Mouse (Mus musculus): Measurements from ENCODE around the gene Bco1.

The Bco1 gene

GRCm38 (mm10) chr8:117094053-117094452, 1.6 kb upstream of the Bco1 start:
- 35% methylated on average over 5 of the region's 5 CpGs for WGBS

GRCm38 (mm10) chr8:117097051-117097563, 1.5 kb downstream of the Bco1 start:
- 52% methylated on average over 10 of the region's 10 CpGs for WGBS

DNA sequence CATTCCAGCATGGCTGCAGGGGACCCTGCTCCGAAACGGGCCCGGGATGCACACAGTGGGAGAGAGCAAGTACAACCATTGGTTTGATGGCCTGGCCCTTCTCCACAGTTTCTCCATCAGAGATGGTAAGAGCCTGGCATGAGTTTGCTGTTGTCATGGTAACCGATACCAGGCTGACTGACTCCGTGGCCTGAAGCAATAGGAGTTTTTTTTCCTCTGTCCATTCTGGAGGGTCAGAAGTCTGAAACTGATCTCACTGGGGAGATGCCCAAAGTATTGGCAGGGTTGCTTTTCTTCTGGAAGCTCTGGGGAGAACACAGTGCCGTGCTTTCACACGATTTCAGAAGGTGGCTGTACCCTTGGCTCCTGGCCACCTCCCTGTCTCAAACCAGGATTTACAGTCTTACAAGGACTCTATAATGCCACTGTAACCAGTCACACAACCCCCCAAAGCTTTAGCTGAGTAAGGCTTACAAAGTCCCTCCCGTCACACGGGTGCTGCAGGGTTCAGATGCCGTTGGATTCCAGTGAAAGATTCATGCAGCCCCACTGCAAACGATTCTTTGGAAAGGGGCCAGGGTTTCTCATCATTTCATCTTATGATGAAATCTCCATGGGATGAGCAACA, 2.0 kb downstream of the Bco1 start:
- 32% methylated on average over 11 of the region's 11 CpGs for whole genome bisulfite sequencing

DNA sequence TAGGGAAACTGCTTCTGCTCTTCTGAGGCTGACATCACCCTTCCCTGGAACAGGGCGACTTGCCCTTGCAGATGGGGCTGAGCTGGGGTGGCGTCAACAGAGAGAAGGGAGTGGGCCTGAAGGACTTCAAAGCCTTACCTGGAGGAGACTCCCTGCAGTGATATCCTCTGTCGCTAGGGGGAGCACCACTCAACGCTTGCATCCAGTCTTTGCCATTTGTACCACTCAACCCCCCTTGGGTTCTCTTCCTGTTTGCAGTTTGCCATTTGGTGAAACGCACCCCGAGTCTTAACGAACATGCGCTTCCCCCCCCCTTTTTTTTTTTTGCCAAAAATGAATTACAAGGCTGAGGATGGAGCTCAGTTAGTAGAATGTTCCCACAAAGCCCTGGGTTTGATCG, 11.9 kb downstream of the Bco1 start:
- WGBS, result 17% methylated on average over 9 of the region's 9 CpGs

DNA sequence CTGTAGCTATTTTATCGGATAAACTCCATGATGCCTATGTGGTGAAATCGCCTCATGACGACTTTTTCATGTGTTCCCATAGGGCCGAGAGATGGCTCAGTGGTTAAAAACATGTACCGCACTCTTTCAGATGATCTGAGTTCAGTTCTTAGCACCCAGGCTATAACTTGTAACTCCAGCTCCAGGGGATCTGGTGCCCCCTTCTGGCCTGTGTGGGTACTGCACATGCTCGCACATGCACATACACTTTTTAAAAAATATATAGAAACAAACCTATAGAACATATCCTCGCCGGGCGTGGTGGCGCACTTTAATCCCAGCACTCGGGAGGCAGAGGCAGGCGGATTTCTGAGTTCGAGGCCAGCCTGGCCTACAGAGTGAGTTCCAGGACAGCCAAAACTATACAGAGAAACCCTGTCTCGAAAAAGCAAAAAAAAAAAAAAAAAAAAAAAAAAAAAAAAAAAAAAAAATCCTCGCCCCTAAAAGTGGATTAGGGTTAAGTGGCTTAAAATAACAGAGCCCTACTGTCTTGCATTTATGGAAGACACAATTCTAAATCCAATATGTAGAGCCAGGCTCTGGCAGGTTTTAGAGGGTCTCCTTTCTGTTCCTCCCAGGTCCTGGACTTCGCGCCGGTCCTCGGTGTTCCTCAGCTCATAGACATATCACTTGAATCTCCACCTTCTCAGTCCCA, 13.5 kb downstream of the Bco1 start:
- 91% methylated on average over 19 of the region's 19 CpGs for WGBS

- 54% methylated on average over 16 of the region's 16 CpGs for WGBS
These were observed 14.2 kb downstream of the Bco1 start for GRCm38 (mm10) chr8:117109801-117110390.

- 71% methylated on average over 3 of the region's 3 CpGs for WGBS
These were observed 16.0 kb downstream of the Bco1 start for GRCm38 (mm10) chr8:117111641-117112040.

GRCm38 (mm10) chr8:117112261-117112660, 16.6 kb downstream of the Bco1 start:
- WGBS, result 74% methylated on average over 8 of the region's 8 CpGs

DNA sequence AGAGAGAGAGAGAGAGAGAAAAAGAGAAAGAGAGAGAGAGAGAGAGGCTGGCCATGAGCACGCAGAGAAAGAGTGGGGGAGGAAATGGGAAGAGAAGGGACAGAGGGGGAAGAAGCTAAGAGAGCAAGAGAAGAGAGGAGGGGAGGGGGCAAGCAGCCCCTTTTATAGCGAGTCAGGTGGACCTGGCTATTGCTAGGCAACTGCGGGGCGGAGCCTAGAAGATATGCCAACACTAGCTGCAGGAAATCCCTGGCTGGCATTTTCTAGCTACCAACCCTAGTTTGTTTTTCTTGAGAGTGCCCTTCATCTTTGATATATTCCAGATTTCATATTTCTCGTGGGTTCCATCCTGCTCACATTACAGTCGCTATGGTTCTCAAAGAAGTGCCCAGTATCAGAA, 19.4 kb downstream of the Bco1 start:
- 36% methylated on average over 6 of the region's 6 CpGs for WGBS

DNA sequence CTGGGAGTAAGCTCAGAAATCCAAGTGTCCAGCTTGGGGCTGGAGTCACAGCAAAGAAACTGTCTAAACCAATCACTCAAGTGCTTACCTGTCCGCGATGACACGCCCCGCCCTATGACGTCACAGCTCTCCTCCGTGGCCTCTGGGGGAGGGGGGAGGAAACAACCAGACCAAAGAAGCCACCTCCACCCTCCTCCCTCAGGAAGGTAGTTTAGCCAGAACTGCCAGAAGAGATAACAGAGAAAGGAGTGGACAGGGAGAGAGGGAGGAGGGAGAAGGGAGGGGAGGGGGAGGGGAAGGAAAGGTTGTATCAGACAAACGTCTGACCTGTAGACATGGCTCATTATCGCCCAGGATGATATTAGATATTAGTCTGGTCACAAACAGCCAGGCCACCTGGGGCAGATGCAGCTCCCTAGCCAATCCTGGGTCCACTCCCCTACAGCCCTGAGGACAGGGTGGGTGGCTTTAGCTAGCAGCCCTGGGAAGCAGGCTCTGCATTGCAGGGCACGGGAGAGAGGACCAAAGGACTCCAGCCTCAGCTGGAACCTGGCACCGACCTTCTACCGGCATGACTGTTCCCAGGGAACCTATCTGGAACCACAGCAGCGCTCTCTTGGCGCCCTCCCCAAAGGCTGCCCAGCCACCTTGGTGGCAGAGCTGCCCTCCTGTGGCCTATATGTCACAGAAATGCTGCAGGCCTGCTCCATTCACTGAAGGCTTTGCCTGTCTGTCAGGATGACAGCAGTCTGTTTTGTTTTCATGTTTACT, 20.2 kb downstream of the Bco1 start:
- WGBS, result 25% methylated on average over 13 of the region's 13 CpGs

DNA sequence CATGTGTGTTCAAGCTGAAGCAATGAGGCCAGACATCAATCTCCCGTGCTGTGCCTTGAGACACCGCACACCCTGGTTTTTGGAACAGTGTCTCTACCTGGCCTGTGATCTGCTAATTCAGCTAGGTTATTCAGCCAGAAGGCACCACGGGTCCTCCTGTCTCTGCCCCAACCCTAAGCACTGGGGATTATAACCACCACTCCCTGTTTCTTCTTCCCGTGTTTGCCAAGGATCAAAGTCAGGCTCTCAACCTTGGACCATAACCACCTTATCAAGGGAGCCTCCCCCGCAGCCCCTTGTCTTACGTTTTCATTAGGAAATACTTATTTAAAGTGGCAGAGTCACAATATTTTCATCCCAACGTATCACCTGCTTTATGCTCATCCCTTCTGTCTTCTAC, 20.9 kb downstream of the Bco1 start:
- 84% methylated on average over 7 of the region's 7 CpGs for whole genome bisulfite sequencing

- 63% methylated on average over 9 of the region's 9 CpGs for WGBS
These were observed 22.8 kb downstream of the Bco1 start for GRCm38 (mm10) chr8:117118409-117118808.

DNA sequence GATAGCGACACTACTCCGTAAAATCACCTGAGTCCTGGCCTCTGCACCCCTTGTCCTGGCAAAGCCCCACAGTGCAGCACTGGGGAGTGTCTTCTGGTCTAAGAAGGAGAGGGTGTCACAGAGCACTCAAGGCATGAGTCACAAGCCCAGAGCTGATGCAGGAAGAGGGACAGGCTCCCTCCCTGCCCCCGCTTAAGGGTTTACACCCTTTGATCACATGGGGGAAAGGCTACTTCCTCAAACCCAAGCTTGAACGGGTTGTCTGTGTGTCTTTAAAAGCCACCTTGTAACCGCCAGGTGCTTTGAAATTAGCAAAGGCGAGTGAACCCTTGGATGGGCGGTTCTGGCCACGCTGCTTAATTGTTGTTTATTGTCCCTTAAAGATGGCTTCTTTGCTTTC, 25.6 kb downstream of the Bco1 start:
- WGBS, result 78% methylated on average over 8 of the region's 8 CpGs

DNA sequence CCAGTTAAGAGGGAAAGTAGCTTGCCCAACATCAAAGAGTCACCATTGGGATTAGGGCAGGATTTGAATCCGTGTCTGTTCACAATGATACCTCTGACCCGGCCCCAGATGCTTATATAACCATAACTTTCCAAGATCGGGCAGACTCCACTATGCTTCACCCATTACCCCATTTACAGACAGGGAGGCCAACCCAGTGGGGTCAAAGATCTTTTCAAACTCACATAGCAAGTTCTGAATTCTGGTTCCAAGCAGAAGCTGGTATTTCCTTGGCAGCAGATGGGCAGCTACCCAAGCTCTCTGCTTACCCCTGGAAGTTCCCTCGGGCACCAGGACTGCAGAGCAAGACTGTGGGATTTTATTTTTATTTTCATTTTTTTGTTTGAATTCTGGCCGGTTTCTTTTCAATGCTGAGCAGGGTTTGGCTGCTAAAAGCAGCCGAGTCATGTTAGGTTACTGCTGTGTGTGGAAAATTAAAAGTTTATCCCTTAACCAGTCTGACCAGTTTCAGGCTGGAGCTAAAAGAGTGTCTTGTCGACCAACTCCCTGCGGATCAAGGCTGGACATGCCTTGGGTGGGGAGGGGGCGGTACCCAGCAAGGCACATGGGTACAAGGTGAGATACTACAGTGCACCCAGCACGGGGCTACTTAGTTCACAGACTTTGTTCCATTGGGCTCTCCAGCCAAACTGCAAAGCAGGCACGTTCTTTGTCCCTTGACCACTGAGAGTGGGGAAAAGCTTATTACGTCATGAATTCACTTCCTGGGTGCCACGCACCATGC, 28.4 kb downstream of the Bco1 start:
- WGBS, result 82% methylated on average over 13 of the region's 13 CpGs

DNA sequence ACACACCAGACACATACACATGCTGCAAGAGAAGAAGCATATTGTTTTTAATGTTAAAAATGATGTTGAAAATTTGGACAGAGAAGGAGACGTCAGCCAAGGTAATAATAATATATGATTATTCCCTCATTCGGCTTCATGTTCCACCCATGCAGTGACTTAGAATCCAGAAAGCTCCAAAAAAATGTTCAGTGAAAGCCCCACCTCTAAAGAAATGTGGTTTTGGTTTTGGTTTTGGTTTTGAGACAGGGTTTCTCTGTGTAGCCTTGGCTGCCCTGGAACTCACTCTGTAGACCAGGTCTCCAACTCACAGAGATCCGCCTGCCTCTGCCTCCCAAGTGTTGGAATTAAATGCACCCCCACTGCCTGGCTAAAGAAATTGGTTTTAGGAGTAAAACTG, 30.2 kb downstream of the Bco1 start:
- 93% methylated on average over 3 of the region's 3 CpGs for WGBS

- 95% methylated on average over 3 of the region's 3 CpGs for WGBS
These were observed 30.8 kb downstream of the Bco1 start for GRCm38 (mm10) chr8:117126411-117126810.

GRCm38 (mm10) chr8:117127063-117127462, 31.4 kb downstream of the Bco1 start:
- 87% methylated on average over 8 of the region's 8 CpGs for WGBS

DNA sequence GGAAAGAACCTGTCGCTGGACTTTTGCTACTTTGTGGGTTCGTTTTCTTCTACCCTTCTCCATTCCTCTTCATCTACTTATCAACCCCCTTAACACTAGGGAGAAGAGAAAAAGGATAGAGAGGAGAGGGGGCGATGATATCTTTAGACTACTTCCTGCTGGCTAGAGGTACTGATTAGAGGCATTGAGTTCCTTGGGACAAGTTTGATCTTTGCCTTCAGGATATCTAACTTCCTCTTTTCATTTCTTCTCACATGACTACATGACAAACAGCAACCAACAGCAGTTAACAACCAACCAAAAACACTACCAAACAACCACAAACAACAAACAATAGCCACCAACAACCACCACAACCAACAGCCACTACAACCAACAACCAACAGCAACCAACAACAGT, 38.0 kb downstream of the Bco1 start:
- whole genome bisulfite sequencing, result 88% methylated on average over 3 of the region's 3 CpGs

DNA sequence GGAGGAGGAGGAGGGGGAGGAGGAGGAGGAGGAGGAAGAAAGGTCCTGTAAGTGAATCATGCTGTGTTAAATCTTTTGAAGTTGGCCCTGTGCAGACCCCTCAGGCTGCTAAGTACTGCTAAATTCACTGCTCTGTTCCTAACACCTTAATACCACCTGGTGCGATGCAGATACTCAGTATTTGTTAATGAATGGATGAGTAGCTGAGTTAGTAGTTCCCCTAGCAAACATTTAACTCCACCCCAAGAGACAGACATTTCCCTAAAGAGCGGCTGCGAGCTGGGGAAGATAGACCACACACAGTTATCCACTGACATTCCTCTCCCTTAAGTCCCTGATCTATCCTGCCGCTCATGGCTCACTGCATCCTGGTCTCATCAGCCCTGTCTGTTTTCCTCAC, 40.7 kb downstream of the Bco1 start:
- WGBS, result 60% methylated on average over 4 of the region's 4 CpGs

- WGBS, result 67% methylated on average over 2 of the region's 2 CpGs
These were observed 41.1 kb downstream of the Bco1 start for GRCm38 (mm10) chr8:117136763-117137162.

DNA sequence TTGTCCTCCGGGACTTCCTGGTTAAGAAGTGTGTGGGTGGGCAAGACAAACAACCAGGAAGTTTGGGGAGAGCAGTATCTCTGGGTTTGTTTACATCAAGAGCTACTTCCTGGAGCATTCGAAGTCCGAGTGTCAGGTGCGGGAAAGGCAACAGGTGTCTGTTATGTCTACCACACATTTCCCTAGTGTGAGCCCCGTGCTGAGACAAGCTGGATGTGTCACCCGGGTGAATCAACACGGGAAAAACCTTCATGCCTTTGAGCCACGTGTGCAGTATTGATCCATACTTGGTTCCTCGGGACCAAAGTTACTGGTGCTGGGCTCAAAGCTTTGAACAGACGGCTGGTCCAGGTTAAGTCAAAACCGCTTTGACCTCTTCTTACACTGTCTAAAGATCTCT, 41.7 kb downstream of the Bco1 start:
- 73% methylated on average over 11 of the region's 11 CpGs for WGBS

DNA sequence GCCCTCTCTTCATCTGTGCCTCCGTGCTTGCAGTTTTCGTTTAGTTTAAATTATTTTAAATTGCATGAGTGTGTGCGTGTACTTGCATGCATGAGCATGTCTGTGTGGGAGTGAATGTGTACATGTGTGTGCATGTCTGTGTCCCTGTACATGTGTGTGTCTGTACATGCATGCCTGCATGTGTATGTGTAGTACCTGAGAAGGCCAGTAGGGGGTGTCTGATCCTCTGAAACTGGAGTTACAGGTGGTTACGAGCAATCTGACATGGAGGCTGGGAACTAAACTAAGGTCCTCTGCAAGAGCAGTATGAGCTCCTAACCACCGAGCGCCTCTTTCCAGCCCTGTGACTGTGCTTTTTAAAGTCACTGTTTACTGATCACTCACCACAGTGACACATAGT, 52.9 kb downstream of the Bco1 start:
- WGBS, result 95% methylated on average over 6 of the region's 6 CpGs
